Mouse (Mus musculus): ENCODE data around the gene Xpnpep1. TPM values are rescaled to one million over a fixed set of nuclear protein-coding genes. Genes with fewer than 3 reads are reported as not detected.
A peak's percentile ranks its signal among the peaks of the same experiment; 100 is the strongest.

Xpnpep1 gene
- polyA plus RNA-seq, 1 experiment from 2014 or later: 111 TPM

- H3K4me1 ChIP-seq (replicated peaks; ENCODE audit: control insufficient read depth, insufficient read depth): peaks cover 10% of the 10 kb centered on the region
- no peaks in the 10 kb centered on the region for H3K9me3 ChIP-seq (ENCODE audit: control insufficient read depth, low read length)
- H3K27ac ChIP-seq (replicated peaks): peak overlapping the region; percentile 65
- H3K9ac ChIP-seq (ENCODE audit: low read length): no peak overlapping the region
- H3K4me3 ChIP-seq (ENCODE audit: low read depth, low read length): no peak overlapping the region
- ATAC-seq (ENCODE audit: low FRiP score, low TSS enrichment) (no peak), DNase-seq (ENCODE audit: low spot score) (no peak)
- H3K27me3 ChIP-seq (ENCODE audit: control insufficient read depth, insufficient read depth, low read length): no peaks in the 10 kb centered on the region
- TF ChIP-seq CTCF (IDR thresholded peaks at IDR 0.05; ENCODE audit: low read depth) (no peak), EP300 (optimal IDR thresholded peaks at IDR 0.05) (no peak)
- WGBS: 44% methylated on average over 18 of the region's 18 CpGs
- H3K36me3 ChIP-seq (ENCODE audit: control insufficient read depth, insufficient read depth, low read length): no peaks in the 10 kb centered on the region
- no peak overlapping the region for H3K4me2 ChIP-seq (replicated peaks; ENCODE audit: low read depth)
Measured at GRCm38 (mm10) chr19:53076238-53076981, 36.4 kb upstream of the Xpnpep1 start.

GRCm38 (mm10) chr19:53075896-53076237 is 35.9 kb upstream of the Xpnpep1 start:
- DNase-seq (ENCODE audit: low spot score): no peak
- WGBS: 61% methylated on average over 11 of the region's 11 CpGs
- H3K9ac ChIP-seq (ENCODE audit: low read length): no peak overlapping the region
- no peaks in the 10 kb centered on the region for H3K27me3 ChIP-seq (ENCODE audit: control insufficient read depth, insufficient read depth, low read length)
- no peak overlapping the region for H3K4me2 ChIP-seq (replicated peaks; ENCODE audit: low read depth)
- peaks cover 10% of the 10 kb centered on the region for H3K4me1 ChIP-seq (replicated peaks; ENCODE audit: control insufficient read depth, insufficient read depth)
- TF ChIP-seq CTCF (IDR thresholded peaks at IDR 0.05; ENCODE audit: low read depth) (no peak), EP300 (optimal IDR thresholded peaks at IDR 0.05) (no peak)
- no peak overlapping the region for H3K4me3 ChIP-seq (ENCODE audit: low read depth, low read length)
- no peaks in the 10 kb centered on the region for H3K9me3 ChIP-seq (ENCODE audit: control insufficient read depth, low read length)
- H3K27ac ChIP-seq (replicated peaks): peak overlapping the region; percentile 65
- ATAC-seq (ENCODE audit: low FRiP score, low TSS enrichment): no peak
- no peaks in the 10 kb centered on the region for H3K36me3 ChIP-seq (ENCODE audit: control insufficient read depth, insufficient read depth, low read length)

GRCm38 (mm10) chr19:53074899-53075722 is 35.1 kb upstream of the Xpnpep1 start:
- no peak overlapping the region for H3K4me2 ChIP-seq (replicated peaks; ENCODE audit: low read depth)
- ATAC-seq (ENCODE audit: low FRiP score, low TSS enrichment) (peak; percentile 61), DNase-seq (ENCODE audit: low spot score) (peak; percentile 47)
- H3K4me3 ChIP-seq (ENCODE audit: low read depth, low read length): no peak overlapping the region
- H3K4me1 ChIP-seq (replicated peaks; ENCODE audit: control insufficient read depth, insufficient read depth): peaks cover 10% of the 10 kb centered on the region
- 46% methylated on average over 13 of the region's 13 CpGs for WGBS
- H3K9ac ChIP-seq (ENCODE audit: low read length): no peak overlapping the region
- H3K27me3 ChIP-seq (ENCODE audit: control insufficient read depth, insufficient read depth, low read length): no peaks in the 10 kb centered on the region
- TF ChIP-seq EP300 (optimal IDR thresholded peaks at IDR 0.05): no peak
- no peak for TF ChIP-seq CTCF (IDR thresholded peaks at IDR 0.05; ENCODE audit: low read depth)
- no peaks in the 10 kb centered on the region for H3K36me3 ChIP-seq (ENCODE audit: control insufficient read depth, insufficient read depth, low read length)
- no peaks in the 10 kb centered on the region for H3K9me3 ChIP-seq (ENCODE audit: control insufficient read depth, low read length)
- peak overlapping the region; percentile 65 for H3K27ac ChIP-seq (replicated peaks)

- H3K27me3 ChIP-seq (ENCODE audit: control insufficient read depth, insufficient read depth, low read length): no peaks in the 10 kb centered on the region
- H3K4me1 ChIP-seq (replicated peaks; ENCODE audit: control insufficient read depth, insufficient read depth): peaks cover 10% of the 10 kb centered on the region
- DNase-seq (ENCODE audit: low spot score): no peak
- no peak overlapping the region for H3K27ac ChIP-seq (replicated peaks)
- H3K9ac ChIP-seq (ENCODE audit: low read length): no peak overlapping the region
- no peak for ATAC-seq (ENCODE audit: low FRiP score, low TSS enrichment)
- H3K4me3 ChIP-seq (ENCODE audit: low read depth, low read length): no peak overlapping the region
- H3K4me2 ChIP-seq (replicated peaks; ENCODE audit: low read depth): no peak overlapping the region
- 99% methylated on average over 4 of the region's 4 CpGs for WGBS
- H3K9me3 ChIP-seq (ENCODE audit: control insufficient read depth, low read length): no peaks in the 10 kb centered on the region
- TF ChIP-seq CTCF (IDR thresholded peaks at IDR 0.05; ENCODE audit: low read depth) (peak; percentile 48), EP300 (optimal IDR thresholded peaks at IDR 0.05) (no peak)
- no peaks in the 10 kb centered on the region for H3K36me3 ChIP-seq (ENCODE audit: control insufficient read depth, insufficient read depth, low read length)
Measured at GRCm38 (mm10) chr19:53073521-53073920, 33.5 kb upstream of the Xpnpep1 start.

- H3K4me2 ChIP-seq (replicated peaks; ENCODE audit: low read depth): no peak overlapping the region
- no peak overlapping the region for H3K9ac ChIP-seq (ENCODE audit: low read length)
- no peak overlapping the region for H3K4me3 ChIP-seq (ENCODE audit: low read depth, low read length)
- TF ChIP-seq CTCF (IDR thresholded peaks at IDR 0.05; ENCODE audit: low read depth): no peak
- no peak for TF ChIP-seq EP300 (optimal IDR thresholded peaks at IDR 0.05)
- 64% methylated on average over 5 of the region's 5 CpGs for WGBS
- no peak for ATAC-seq (ENCODE audit: low FRiP score, low TSS enrichment)
- no peak for DNase-seq (ENCODE audit: low spot score)
- no peak overlapping the region; the same call in 1 of the 2 replicates for H3K27ac ChIP-seq (replicated peaks)
- peaks cover 10% of the 10 kb centered on the region for H3K4me1 ChIP-seq (replicated peaks; ENCODE audit: control insufficient read depth, insufficient read depth)
- no peaks in the 10 kb centered on the region for H3K27me3 ChIP-seq (ENCODE audit: control insufficient read depth, insufficient read depth, low read length)
- H3K36me3 ChIP-seq (ENCODE audit: control insufficient read depth, insufficient read depth, low read length): no peaks in the 10 kb centered on the region
- no peaks in the 10 kb centered on the region for H3K9me3 ChIP-seq (ENCODE audit: control insufficient read depth, low read length)
Measured at GRCm38 (mm10) chr19:53072406-53072805, 32.4 kb upstream of the Xpnpep1 start.

- Histone ChIP-seq H3K4me2 (replicated peaks; ENCODE audit: low read depth) (no peak overlapping the region), H3K36me3 (ENCODE audit: control insufficient read depth, insufficient read depth, low read length) (no peaks in the 10 kb centered on the region), H3K4me1 (replicated peaks; ENCODE audit: control insufficient read depth, insufficient read depth) (peaks cover 8% of the 10 kb centered on the region), H3K4me3 (ENCODE audit: low read depth, low read length) (no peak overlapping the region), H3K27ac (replicated peaks) (no peak overlapping the region), H3K9ac (ENCODE audit: low read length) (no peak overlapping the region), H3K27me3 (ENCODE audit: control insufficient read depth, insufficient read depth, low read length) (no peaks in the 10 kb centered on the region), H3K9me3 (ENCODE audit: control insufficient read depth, low read length) (no peaks in the 10 kb centered on the region)
- TF ChIP-seq EP300 (optimal IDR thresholded peaks at IDR 0.05) (no peak), CTCF (IDR thresholded peaks at IDR 0.05; ENCODE audit: low read depth) (no peak)
- ATAC-seq (ENCODE audit: low FRiP score, low TSS enrichment) (no peak), DNase-seq (ENCODE audit: low spot score) (no peak)
- 60% methylated on average over 5 of the region's 5 CpGs for WGBS
Measured at GRCm38 (mm10) chr19:53071651-53072050, 31.6 kb upstream of the Xpnpep1 start.

Measured in stomach, postnatal 0 days (tissue).